Mouse (Mus musculus): ENCODE data around the gene Cnpy2.
A peak's percentile ranks its signal among the peaks of the same experiment; 100 is the strongest.
"Not testable (repeated sequence)": the region's sequence is repeated elsewhere in the genome, so short reads cannot be mapped to it uniquely, and the experiment has no call there.

Cnpy2 gene

DNA sequence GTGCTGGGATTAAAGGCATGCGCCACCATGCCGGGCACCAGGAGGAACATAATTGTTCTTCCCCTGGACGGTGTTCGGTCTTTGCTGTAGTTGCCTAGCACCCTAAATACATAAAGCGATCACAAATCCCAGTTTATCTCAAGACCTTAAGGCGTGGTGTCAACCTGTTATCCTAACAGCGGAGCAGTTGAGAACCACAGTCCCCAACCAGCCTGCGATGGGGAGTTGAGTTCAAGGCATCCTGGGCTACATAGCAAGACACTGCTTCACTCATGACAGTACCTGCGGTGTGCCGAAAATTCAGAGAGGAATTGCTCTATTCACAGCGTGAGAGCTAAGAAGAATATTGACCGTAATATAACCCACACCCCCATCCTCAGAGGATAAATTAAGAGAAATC is 618 bp upstream of the Cnpy2 start:
- DNase-seq = no peak

- DNase-seq = no peak
Observed at GRCm38 (mm10) chr10:128323516-128323915, 1.3 kb downstream of the Cnpy2 start.

GRCm38 (mm10) chr10:128326825-128327224 is 4.6 kb downstream of the Cnpy2 start:
- DNase-seq = peak; percentile 26

DNA sequence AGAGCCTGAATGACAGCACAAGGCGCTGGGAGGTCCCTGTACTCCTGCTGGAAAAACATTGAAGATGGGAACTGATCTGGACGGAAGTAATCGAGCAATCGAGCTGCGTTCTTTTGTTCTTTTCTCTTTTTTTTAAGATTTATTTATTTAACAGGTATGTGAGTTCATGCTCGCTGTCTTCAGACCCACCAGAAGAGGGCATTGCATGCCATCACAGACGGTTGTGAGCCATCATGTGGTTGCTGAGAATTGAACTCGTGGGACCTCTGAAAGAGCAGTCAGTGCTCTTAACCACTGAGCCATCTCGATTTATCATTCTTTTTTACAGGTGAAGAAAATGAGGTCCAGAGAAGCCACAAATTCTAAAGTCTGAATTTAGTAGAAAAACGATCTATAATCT is 5.4 kb downstream of the Cnpy2 start:
- no peak for DNase-seq

DNA sequence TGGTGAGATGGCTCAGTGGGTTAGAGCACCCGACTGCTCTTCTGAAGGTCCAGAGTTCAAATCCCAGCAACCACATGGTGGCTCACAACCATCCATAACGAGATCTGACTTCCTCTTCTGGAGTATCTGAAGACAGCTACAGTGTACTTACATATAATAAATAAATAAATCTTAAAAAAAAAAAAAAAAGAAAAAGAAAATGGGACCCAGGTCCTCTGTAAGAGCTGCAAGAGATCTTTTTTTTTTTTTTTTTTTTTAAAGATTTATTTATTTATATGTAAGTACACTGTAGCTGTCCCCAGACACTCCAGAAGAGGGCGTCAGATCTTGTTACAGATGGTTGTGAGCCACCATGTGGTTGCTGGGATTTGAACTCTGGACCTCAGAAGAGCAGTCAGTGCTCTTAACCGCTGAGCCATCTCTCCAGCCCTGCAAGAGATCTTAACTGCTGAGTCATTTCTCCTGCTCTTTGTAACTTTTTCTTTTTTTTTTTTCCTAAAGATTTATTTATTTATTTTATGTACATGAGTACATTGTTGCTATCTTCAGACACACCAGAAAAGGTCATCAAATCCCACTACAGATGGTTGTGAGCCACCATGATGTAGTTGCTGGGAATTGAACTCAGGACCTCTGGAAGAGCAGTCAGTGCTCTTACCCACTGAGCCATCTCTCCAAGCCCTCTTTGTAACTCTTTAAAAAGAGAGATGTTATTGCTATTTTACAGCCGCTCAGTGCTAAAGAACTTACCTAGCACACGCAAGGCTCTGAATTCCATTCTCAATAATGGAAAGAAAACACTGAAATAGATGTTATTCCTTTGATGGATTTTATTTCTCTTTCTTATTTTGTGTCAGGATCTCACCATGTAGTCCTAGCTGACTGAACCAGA is 10.3 kb downstream of the Cnpy2 start:
- DNase-seq = not testable (repeated sequence)

DNA sequence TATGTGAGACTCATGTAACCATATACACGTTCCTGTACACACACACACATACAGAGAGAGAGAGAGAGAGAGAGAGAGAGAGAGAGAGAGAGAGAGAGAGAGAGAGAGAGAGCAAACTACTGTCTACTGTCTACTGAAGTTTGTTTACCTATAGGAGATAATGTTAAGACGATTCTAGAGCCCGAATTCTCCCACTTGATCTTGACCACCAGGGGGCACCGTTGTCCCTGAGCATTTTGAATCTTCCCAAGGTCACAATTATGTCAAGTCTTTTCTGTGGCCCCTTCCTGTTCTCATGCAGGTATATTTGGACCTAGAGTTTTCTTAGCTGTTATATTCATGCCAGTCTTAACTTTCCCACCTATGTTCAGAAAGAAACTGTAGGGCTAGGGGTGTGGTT is 13.3 kb downstream of the Cnpy2 start:
- DNase-seq = peak; percentile 65

DNA sequence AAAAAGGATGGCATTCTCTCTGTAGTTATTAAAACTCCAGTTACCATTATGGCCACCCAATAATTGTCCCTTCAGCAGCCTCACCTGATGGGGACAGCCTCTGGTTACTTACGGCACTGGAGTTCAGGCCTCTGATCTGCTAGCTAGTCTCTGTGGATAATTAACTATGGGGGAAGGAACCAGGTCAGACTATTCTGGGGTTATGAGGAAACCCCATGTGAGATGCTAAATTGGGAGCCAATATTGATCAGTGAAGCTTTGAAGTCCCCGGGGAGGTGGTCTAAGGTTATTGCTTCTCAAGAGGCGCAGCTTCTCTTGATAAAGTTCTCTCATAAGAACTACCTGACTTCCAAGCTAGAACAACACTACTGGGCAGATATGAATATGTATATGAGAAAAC is 13.9 kb downstream of the Cnpy2 start:
- no peak for DNase-seq

DNA sequence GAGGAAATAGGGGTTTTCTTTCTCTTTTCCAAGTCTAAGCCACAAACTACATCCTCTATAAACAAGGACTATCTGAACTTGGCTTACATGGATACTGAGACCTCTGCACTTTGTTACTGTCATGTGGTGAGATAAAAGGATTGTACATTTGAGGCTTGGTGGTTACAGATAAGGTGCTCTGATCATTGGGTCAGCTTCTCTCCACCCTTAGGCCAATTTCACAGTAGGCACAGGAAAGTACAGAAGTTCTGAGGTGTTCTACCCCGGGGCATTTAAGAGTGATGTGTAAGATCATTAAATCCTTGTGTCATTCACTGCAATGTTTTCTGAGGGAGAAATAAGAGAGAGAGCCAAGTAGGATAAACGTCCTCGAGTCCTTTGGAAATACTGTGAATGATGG is 14.3 kb downstream of the Cnpy2 start:
- DNase-seq = no peak

- DNase-seq = peak; percentile 96
Observed at GRCm38 (mm10) chr10:128337306-128338181, 15.3 kb downstream of the Cnpy2 start, which contains the start of gene Cs. Cs (plus strand) TSS chr10:128337734.

GRCm38 (mm10) chr10:128338415-128338814 is 16.2 kb downstream of the Cnpy2 start:
- no peak for DNase-seq

GRCm38 (mm10) chr10:128338948-128339347 is 16.7 kb downstream of the Cnpy2 start:
- no peak for DNase-seq

DNA sequence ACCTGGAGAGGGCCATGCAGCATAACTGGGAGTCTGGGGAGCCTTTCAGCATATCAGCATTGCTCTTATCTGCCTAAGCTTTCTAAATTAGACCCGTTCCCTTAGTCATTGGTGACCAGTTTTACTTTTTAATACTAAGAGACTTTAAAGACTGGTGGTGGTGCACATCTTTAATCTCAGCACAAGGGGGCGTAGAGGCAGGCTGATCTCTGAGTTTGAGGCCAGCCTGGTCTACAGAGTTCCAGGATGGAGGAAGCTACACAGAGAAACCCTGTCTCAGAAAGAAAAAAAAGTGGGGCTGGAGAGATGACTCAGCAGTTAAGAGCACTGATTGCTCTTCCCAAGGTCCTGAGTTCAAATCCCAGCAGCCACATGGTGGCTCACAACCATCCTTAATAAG is 18.0 kb downstream of the Cnpy2 start:
- no peak for DNase-seq

DNA sequence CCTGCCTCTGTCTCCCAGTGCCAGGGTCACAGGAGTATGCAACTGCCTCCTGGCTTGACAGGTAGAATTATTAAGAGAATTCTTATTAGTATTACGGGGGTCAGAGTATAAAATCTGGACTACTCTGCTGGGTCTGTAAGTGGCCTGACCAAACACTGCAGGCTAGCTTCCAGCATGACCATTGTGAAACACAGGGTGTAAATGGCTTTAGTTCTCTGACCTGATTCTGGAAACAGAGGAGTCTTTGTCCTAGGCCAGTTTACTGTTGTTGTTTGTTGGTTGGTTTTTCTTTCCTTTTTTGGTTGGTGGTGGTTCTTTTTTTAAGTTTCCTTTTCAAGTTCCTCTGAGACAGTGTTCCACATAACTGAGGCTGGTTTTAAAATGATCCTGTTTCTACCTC is 21.2 kb downstream of the Cnpy2 start:
- DNase-seq = no peak

GRCm38 (mm10) chr10:128344568-128345275 is 22.5 kb downstream of the Cnpy2 start:
- DNase-seq = peak; percentile 84

- DNase-seq = no peak
Observed at GRCm38 (mm10) chr10:128347541-128347940, 25.3 kb downstream of the Cnpy2 start.

DNA sequence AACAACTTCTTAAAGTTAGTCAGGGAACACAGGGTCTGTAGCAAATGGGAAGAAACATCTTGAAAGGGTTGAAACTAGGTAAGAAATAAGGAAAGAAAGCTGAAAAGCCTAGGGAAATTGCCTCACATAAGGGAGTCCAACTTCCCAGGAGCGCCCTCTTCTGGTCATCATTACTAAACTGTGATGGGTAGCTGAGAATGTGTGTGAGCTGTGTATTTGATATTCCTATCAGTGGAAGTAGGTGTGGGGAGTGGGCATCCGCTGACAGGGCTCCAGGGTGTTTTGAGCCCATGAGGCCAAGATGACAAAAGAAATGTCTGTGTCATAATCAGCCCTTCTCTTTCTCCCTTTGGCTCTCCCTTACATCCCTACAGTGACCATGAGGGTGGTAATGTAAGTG is 36.5 kb downstream of the Cnpy2 start:
- DNase-seq = peak; percentile 43

DNA sequence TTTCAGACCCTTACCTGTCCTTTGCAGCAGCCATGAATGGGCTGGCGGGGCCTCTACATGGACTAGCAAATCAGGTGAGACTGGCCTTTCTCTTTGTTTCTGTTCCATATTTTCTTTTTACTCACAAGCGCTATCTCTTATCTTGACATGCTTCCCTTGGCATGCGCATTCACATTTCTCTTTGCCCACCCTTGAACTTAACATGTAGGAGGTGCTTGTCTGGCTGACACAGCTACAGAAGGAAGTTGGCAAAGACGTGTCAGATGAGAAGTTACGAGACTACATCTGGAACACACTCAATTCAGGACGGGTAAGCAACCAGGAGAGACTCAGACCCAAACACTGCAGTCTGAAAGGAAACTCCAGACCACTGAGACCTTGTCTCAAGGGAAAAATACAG is 37.0 kb downstream of the Cnpy2 start:
- no peak for DNase-seq

GRCm38 (mm10) chr10:128361836-128362235 is 39.6 kb downstream of the Cnpy2 start:
- DNase-seq = no peak

DNA sequence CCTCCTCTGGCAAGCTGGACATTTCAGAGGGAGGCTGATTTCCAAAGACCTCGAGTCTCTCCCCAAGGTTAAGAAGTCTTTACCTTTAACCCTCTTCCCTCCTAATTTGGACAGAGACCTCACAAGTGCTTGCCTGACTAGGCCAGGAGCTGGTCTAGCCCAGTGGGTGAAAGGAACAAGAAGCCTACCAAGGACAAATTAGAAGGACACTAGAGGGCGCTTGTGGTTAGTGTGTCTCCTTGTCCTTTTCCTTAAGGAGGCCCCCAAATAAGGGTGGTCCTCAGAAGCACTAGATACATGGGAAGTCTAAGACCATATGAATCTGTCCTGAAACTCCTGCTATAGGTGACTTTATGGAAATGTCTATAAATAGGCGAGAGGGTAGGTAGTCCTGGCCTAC is 40.3 kb downstream of the Cnpy2 start:
- DNase-seq = no peak

- no peak for DNase-seq
Observed at GRCm38 (mm10) chr10:128367899-128368401, 45.7 kb downstream of the Cnpy2 start.

DNA sequence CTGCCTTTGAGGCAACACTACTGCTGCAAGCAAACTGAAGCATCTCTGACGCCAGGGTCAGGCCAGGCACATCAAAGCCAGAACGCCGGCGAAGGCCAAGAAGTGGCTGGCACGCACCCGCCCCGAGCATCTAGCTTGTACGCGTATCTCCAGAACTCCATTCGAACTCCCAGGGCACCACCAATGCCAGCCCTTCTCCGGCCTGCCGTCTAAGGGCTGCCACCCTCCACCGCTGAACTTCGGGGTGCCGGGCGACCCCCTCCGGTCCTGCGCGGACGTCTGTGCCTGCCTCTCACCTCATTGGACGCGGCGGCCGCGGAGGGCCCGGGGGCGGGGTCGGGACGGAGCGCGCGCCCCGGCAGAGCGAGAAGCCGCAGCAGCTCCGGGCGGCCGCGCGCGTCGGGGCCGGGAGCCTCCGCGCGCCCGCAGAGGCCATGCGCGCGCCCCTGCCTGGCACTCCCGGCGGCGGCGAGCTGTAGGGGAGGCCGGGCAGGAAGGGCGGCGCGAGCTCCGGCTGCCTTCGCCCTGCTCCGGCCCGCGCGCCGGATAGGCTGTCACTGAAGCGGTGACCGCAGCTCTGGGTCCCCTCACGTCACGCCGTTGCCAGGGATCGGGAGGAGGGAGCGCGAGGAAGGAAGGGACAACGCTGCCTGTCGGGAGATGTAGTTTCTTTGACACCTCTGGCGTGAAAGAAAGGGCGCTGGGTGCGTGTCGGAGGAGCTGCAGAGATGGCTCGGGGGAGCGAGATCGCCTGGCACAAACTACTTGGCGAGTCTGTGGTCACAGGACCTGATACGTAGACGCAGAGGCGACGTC is 46.4 kb downstream of the Cnpy2 start, which contains the start of gene Coq10a:
Gene Coq10a (minus strand): TSS at position 596 of the 816 bp plus-strand sequence.
- DNase-seq = peak; percentile 95

DNA sequence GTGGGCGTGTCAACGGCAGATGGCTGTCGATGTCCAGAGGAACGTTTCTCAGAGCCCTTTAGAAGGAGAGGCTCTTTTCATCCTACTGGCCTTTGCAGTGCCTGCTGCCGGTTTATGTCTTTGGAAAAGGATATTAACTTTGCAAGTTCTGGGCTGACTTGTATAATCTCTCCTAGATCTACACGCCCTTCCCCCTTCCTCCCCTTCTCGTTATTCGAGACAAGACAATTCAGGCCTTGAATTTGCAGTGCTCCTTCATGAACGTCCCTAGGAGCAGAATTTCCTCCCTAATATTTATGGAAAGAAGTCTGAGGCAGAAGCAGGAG is 46.9 kb downstream of the Cnpy2 start:
- no peak for DNase-seq

Measured in right cerebral cortex, adult 18-20 months (tissue).